Mouse (Mus musculus) gastrocnemius, postnatal 10 days (tissue): ENCODE measurements around the gene Slc25a42. TPM values are rescaled to one million over a fixed set of nuclear protein-coding genes. Genes with fewer than 3 reads are reported as not detected.
A peak's percentile ranks its signal among the peaks of the same experiment; 100 is the strongest.

Source experiments
- DNase-seq: peaks from one replicate; pipeline ENCODE4 v3.0.0; 2021; ENCODE audit warnings: mixed read lengths
- total RNA-seq, 2 experiments: library from RNA; stranded (reverse); gene quantifications; 2 replicates each; pipeline ENCODE4 v1.2.3; 2021

Gene Slc25a42
- total RNA-seq, 2 experiments from 2014 or later, result 20.6 to 28.3 TPM

- no peak for DNase-seq
Observed at GRCm38 (mm10) chr8:70215092-70215491, 3.0 kb upstream of the Slc25a42 start.

DNA sequence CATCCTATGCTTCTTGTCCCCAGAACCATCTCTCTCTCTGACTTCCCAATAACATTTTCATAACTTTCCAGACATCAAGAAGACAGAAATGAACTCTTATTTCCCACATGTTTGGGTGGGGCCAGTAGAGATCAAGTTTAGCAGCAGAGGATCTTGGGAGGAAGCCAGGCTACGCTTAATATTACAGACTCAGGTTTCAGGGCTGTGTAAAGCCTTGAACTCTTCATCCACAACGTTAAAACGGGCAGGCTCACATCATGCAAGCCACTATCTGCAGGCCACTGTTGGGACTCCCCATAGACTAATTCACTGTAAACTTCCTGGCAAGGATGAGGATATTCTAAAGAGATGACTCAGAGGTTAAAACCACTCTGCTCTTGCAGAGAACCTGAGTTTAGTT is 2.3 kb upstream of the Slc25a42 start:
- no peak for DNase-seq

- DNase-seq, result no peak
Observed at GRCm38 (mm10) chr8:70211726-70212111, 386 bp downstream of the Slc25a42 start.

GRCm38 (mm10) chr8:70211275-70211674 is 830 bp downstream of the Slc25a42 start:
- DNase-seq, result no peak

- no peak for DNase-seq
Observed at GRCm38 (mm10) chr8:70210538-70210937, 1.6 kb downstream of the Slc25a42 start.

- DNase-seq, result no peak
Observed at GRCm38 (mm10) chr8:70208130-70208529, 4.0 kb downstream of the Slc25a42 start.

- no peak for DNase-seq
Observed at GRCm38 (mm10) chr8:70204757-70205156, 7.3 kb downstream of the Slc25a42 start.

DNA sequence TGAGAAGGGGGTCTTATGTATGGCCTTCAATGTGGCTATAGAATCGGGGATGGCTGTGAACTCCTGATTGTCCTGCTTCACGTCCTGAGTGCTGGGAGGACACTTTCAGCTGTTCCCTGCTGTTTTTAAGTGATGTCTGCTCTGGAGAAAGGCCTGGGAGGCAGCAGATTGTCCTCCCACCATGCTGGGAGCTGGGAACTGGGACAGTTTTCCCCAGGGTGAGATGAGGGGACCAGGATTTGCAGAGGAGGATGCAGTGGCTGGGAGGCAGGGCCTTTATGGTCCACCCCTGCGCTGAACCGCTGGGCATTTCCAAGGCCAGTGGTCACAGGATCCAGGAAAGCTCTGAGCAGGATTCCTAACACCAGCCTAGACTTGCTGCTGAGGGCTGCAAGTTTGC is 9.0 kb downstream of the Slc25a42 start:
- no peak for DNase-seq

DNA sequence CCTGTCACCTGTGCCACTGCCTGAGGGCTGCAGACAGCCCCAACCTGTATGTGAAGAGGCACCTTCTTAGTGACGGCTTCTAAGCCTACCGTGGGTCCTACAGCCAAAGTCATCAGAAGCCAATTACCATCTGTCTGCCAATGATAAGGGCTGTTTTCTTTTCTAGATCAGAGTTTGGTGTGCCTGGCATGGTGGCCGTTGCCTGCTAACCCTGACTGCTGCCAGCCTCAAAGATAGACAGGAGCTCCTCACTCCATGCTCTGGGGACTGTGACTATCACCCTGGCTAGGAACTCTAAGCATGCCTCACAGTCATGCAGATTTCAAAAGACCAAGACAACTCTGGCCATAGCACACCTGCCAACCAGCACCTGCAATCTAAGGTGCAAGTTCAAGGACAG is 10.7 kb downstream of the Slc25a42 start:
- DNase-seq, result no peak

DNA sequence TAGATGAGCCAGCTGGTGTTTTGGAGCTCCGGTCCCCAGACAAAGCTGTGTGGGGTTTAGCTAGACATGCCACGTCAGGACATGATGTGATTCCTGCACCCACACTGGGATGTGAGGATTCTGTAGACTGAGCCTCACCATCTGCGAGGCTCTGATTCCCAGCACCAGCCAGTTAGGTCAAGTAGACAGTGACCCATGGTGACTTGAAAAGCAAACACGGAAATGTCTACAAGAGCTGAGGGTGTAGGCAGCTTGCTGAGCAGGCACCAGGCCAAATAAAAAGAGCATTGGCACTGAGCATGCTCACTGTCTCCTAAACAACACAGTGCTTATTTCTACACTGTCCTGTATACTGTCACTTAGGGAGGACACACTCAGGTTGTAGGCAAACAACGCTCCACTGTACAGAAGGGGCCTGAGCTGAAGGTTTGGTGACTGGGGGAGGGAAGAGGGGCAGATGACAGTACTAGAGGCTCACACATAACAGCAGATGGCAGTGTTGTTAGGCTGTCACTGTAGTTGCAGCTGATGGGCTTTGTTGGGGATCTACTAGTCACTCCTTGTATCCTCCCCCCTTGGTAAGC is 11.9 kb downstream of the Slc25a42 start:
- no peak for DNase-seq

DNA sequence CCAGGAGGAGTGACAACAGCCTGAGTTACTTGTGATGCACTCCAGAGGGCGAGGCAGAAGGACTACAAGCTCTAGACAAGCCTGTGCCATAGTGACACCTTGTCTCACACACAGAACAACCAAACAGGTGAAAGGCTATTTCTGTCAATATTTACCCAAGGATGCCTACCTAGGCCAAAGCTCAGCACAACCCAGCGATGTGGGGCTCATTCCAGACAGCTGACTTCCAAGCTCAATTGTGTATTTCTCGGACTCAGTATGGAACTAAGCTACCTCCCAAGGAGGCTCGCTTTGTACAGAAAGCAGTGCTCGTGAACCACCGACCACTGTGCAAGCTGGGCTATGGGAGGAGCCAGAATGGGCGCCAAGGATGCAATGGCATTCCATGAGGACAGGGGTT is 14.5 kb downstream of the Slc25a42 start:
- DNase-seq, result no peak

GRCm38 (mm10) chr8:70195762-70196161 is 16.3 kb downstream of the Slc25a42 start:
- DNase-seq, result no peak

DNA sequence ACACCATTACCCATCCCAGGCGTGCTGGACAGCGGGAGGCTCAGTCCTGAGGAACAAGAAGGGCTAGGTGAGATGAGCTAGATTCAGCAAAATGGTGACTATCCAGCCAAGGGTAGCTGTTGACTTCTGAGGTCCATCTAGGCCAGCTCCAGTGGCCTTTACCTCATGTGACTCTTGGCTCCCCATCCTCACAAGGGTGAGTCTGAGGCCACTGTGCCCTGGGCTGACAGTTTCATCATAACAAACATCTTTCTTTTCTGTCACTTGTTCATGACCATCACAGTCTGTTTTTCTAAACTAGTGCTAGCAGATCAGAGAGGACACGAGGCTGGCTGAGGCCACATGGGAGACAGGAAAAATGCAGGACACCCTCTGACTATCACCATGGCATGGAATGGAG is 17.9 kb downstream of the Slc25a42 start:
- DNase-seq, result no peak

DNA sequence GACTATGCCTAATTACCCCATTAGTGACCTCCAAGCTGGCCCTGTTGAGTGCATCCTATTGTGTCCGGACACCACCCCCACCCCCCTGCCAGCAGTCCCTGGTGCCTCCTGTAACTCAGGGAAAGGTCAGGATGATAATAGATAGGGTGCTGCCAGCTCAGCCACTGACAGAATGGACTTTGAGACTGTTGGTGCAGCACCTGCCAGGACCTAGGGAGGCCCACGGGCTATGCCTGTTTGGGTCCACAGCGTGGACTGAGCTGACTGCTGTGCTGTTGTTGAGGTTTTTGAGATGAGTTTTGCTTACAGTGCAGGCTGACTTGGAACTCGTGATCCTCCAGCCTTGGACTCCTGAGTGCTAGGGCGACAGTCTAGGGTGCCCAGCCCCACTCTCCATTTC is 18.9 kb downstream of the Slc25a42 start:
- no peak for DNase-seq

DNA sequence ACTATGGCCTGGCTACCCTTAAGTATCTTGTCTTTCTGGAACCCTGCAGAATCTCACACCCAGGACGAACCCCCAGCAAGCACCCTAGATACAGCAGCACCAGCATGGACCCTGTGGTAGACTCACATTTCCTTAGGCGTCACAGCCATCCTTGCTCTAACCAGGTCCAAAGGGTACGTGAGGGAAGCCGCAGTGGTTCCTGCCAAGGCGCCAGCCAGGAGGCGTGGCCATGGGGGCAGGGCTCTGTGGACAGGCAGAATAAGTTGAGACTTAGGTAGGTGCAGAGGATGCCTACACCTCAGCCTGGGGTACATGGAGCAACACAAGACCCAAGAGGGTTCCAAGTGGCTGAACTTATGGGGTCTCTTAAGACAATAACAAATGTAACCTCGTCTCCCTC is 23.4 kb downstream of the Slc25a42 start:
- no peak for DNase-seq

DNA sequence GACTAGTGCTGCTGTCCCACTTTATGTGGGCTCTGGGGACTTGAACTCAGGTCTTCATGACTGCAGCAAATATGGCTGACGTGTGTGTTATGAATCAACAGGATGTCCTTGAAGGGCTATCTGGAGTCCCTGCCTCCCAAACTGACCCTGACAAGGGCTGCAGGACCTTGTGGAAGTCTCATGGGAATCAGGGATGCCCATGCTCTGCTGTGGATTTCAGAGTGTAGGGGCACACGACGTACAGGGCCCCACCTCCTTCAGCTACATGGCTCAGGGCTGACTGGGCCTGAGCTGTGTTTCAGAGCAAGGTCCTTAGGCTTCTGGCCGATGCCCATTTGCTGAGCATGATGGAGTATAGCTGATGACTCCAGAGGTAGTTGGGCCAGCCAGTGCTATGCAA is 28.9 kb downstream of the Slc25a42 start:
- no peak for DNase-seq

- DNase-seq, result no peak
Observed at GRCm38 (mm10) chr8:70181903-70182252, 30.2 kb downstream of the Slc25a42 start.

DNA sequence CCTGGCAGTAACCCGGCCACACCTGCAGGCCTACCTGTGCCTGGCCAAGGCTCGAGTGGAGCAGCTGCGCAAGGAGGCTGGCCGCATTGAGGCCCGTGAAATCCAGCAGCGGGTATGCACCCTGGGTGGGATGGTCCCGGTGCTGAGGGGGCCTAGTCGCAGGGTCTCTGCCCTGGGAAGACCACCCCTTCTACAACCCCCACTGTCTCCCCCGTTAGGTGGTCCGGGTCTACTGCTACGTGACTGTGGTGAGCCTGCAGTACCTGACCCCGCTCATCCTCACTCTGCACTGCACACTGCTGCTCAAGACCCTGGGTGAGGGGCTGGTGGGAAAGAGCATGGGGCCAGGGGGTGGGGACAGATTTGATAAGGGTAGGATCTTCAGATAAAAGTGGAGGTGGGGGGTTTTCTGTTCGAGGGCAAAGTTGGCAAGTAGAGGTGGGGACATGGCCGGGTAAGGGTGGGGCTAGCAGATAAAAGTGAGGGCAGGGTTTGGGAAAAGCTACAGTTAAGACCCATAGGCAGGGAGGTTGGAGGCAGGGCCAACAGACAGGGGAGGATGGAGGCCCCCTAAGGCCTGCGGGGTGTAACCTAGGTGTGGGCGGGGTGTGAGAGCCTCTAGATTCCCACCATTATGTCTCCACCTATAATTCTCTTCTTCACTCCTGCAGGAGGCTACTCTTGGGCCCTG is 30.7 kb downstream of the Slc25a42 start:
- DNase-seq, result no peak

GRCm38 (mm10) chr8:70179082-70179481 is 33.0 kb downstream of the Slc25a42 start:
- DNase-seq, result no peak

DNA sequence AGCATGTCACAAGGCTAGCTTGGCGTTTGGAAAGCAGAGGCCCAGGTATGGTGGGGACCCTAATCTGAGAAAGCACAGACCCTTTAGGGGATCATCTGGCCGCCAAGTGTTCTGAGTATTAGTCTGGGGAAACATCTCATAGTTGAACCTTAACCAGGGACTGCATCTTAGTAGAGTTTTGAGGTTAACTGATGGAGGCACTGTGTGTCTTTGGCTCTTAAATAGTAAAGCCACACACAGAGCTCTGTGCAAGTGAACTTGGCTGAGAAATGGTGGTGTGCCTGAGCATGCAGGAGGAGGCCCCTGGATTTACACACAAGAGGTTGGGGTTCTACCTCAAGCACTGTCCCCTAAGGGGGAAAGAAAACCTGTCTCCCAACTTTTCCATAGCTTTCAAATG is 33.9 kb downstream of the Slc25a42 start:
- DNase-seq, result no peak

DNA sequence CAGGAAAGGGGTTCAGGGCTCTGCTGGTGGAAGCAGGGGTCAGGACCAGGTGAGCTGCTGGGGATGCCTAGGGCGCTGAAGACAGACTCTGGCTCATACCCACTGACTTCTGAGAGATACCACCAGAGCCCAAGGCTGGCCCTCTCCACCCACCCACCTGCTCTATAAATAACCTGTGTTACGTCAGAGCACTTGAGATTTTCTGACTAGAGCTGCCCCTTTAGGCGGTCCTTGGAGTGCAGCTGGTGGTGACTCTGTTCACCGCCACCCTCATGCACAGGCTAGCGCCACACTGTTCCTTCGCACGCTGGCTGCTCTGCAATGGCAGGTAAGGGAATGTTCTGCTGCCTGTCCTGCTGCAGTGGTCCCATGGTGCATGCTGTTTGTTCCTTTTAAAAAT is 38.0 kb downstream of the Slc25a42 start:
- DNase-seq, result no peak

GRCm38 (mm10) chr8:70173320-70173719 is 38.8 kb downstream of the Slc25a42 start:
- no peak for DNase-seq

- peak; percentile 84 for DNase-seq
Observed at GRCm38 (mm10) chr8:70172043-70172681, 39.9 kb downstream of the Slc25a42 start, which contains the start of gene Tmem161a. Gene Tmem161a (plus strand): TSS chr8:70172356.

- DNase-seq, result no peak
Observed at GRCm38 (mm10) chr8:70171240-70171639, 40.9 kb downstream of the Slc25a42 start.
